Mouse (Mus musculus) ES-E14 (cell line): ENCODE results near the gene Olfr341. TPM values are rescaled to one million over a fixed set of nuclear protein-coding genes. Genes with fewer than 3 reads are reported as not detected.

Source experiments
- DNase-seq: peaks from one replicate; pipeline ENCODE4 v3.0.0-alpha.2; 2013; ENCODE audit warnings: low read depth, low spot score
- H3K27ac ChIP-seq: 2 replicates; pipeline ENCODE4 v1.5.1; 2012; ENCODE audit warnings: low read depth, mild to moderate bottlenecking, low read length, moderate library complexity, mixed read lengths; ENCODE audit not compliant: poor library complexity, insufficient read depth, severe bottlenecking
- H3K36me3 ChIP-seq: 2 replicates; pipeline ENCODE4 v1.6.1; 2012; ENCODE audit warnings: mild to moderate bottlenecking, low read length, moderate library complexity, mixed read lengths; ENCODE audit not compliant: control insufficient read depth, poor library complexity, insufficient read depth, severe bottlenecking
- H3K4me1 ChIP-seq, 2 experiments: fragments of 150-350 bp in 1 of 2; sonication (generic) in 1 of 2; 2 replicates each; pipeline ENCODE4 v1.6.1; 2012; ENCODE audit warnings: low read length in 2 of 2, mild to moderate bottlenecking in 1 of 2, mixed read lengths in 1 of 2; ENCODE audit not compliant: control insufficient read depth in 2 of 2, insufficient read depth in 2 of 2, poor library complexity in 1 of 2
- H3K4me3 ChIP-seq, 2 experiments: fragments of 150-350 bp in 1 of 2; sonication (generic) in 1 of 2; 2 replicates each; pipeline ENCODE4 v1.5.1; 2012; ENCODE audit warnings: low read length in 2 of 2, low read depth in 1 of 2, mild to moderate bottlenecking in 1 of 2, mixed read lengths in 1 of 2; ENCODE audit not compliant: insufficient read depth in 1 of 2, poor library complexity in 1 of 2, severe bottlenecking in 1 of 2
- H3K9ac ChIP-seq: 2 replicates; pipeline ENCODE4 v1.6.1; 2012; ENCODE audit warnings: low read depth, mild to moderate bottlenecking, low read length, mixed read lengths; ENCODE audit not compliant: poor library complexity, insufficient read depth, severe bottlenecking
- H3K9me3 ChIP-seq: fragments of 150-350 bp; sonication (generic); 2 replicates; pipeline ENCODE4 v1.6.1; 2012; ENCODE audit warnings: low read depth, mild to moderate bottlenecking, low read length; ENCODE audit not compliant: control insufficient read depth, insufficient read depth
- CHD2 ChIP-seq: IDR thresholded peaks from 2 replicates; pipeline ENCODE4 v1.6.1; 2014; ENCODE audit warnings: mild to moderate bottlenecking, low read depth, low read length, inconsistent platforms
- HCFC1 ChIP-seq: IDR thresholded peaks from 2 replicates; pipeline ENCODE4 v1.6.1; 2012; ENCODE audit warnings: low read length, inconsistent platforms, borderline replicate concordance; ENCODE audit not compliant: insufficient read depth
- MAFK ChIP-seq: IDR thresholded peaks from 2 replicates; pipeline ENCODE4 v1.6.1; 2014; ENCODE audit warnings: mild to moderate bottlenecking, low read depth, low read length, inconsistent platforms; ENCODE audit not compliant: insufficient read depth
- ZC3H11A ChIP-seq: IDR thresholded peaks from 2 replicates; pipeline ENCODE4 v1.6.1; 2012; ENCODE audit warnings: low read depth, mild to moderate bottlenecking, inconsistent platforms, low read length, borderline replicate concordance
- ZNF384 ChIP-seq: IDR thresholded peaks from 2 replicates; pipeline ENCODE4 v1.6.1; 2012; ENCODE audit warnings: low read depth, low read length, inconsistent platforms
- in situ Hi-C, 2 experiments: fragments of 600-800 bp; cut with MboI; formaldehyde crosslinking; loops; one replicate each; pipeline ENCODE4 v1.15.1; 2025; ENCODE audit warnings: low sequenced_read_pairs in 2 of 2, inconsistent platforms in 1 of 2; ENCODE audit not compliant: unreplicated experiment in 2 of 2
- total RNA-seq: library from RNA; depleted of rRNA; stranded (reverse); fragments of 300-350 nt; gene quantifications from 2 replicates; pipeline ENCODE4 v1.2.3, GENCODE M21; 2012; rRNA removed

Gene Olfr341
- total RNA-seq: not detected in 2 replicates

- Histone ChIP-seq H3K9me3 (no peaks in the 10 kb centered on the region), H3K36me3 (no peaks in the 10 kb centered on the region), H3K27ac (no peak within 1 kb of the TSS), H3K4me1 (no peaks in the 10 kb centered on the region), H3K9ac (no peak within 1 kb of the TSS), H3K4me3 (no peak within 1 kb of the TSS)
- in situ Hi-C loops: no loop called here
- no peak for TF ChIP-seq HCFC1
- TF ChIP-seq CHD2: no peak
- no peak for TF ChIP-seq MAFK
- no peak for TF ChIP-seq ZNF384
- TF ChIP-seq ZC3H11A: no peak
- DNase-seq: no peak
These were observed at the start of gene Olfr341 for GRCm38 (mm10) chr2:36482368-36482767. TSS of gene Olfr341 (minus strand) at chr2:36482468.

- H3K4me3 ChIP-seq: no peak within 1 kb of the TSS
- H3K4me1 ChIP-seq: no peaks in the 10 kb centered on the region
- no peak for DNase-seq
- TF ChIP-seq HCFC1 (no peak), ZC3H11A (no peak), CHD2 (no peak), MAFK (no peak), ZNF384 (no peak)
- H3K9ac ChIP-seq: no peak within 1 kb of the TSS
- H3K36me3 ChIP-seq: no peaks in the 10 kb centered on the region
- no peaks in the 10 kb centered on the region for H3K9me3 ChIP-seq
- H3K27ac ChIP-seq: no peak within 1 kb of the TSS
- in situ Hi-C loops: no loop called here
These were observed 42.4 kb upstream of the Olfr341 start, which contains the start of gene Olfr342 for GRCm38 (mm10) chr2:36524698-36525097. TSS of gene Olfr342 (plus strand) at chr2:36524998.

GRCm38 (mm10) chr2:36473634-36474033, 8.6 kb downstream of the Olfr341 start:
- no peak for TF ChIP-seq ZNF384
- DNase-seq: no peak
- no peak overlapping the region for H3K4me3 ChIP-seq
- in situ Hi-C loops: no loop called here
- H3K9me3 ChIP-seq: no peaks in the 10 kb centered on the region
- no peak overlapping the region for H3K9ac ChIP-seq
- no peaks in the 10 kb centered on the region for H3K4me1 ChIP-seq
- no peaks in the 10 kb centered on the region for H3K36me3 ChIP-seq
- H3K27ac ChIP-seq: no peak overlapping the region

GRCm38 (mm10) chr2:36452287-36452686, 30.0 kb downstream of the Olfr341 start, which contains the start of gene Olfr340:
TSS of gene Olfr340 (plus strand) at chr2:36452587.
- TF ChIP-seq ZC3H11A (no peak), CHD2 (no peak), ZNF384 (no peak), HCFC1 (no peak), MAFK (no peak)

More at GRCm38 (mm10) chr2:36452287-36452686, 30.0 kb downstream of the Olfr341 start, which contains the start of gene Olfr340:
- Histone ChIP-seq H3K9ac (no peak within 1 kb of the TSS), H3K9me3 (0 out of 2 replicates have a peak, but pooled peaks cover 2% of the 10 kb centered on the region), H3K36me3 (no peaks in the 10 kb centered on the region), H3K4me3 (no peak within 1 kb of the TSS), H3K27ac (no peak within 1 kb of the TSS), H3K4me1 (no peaks in the 10 kb centered on the region)
- in situ Hi-C loops: no loop called here
- DNase-seq: no peak

Other genes starting within 250 kb of the Olfr341 start
- gene Olfr338, start 108.9 kb downstream of the Olfr341 start, total RNA-seq: not detected in 2 replicates
- not detected in 2 replicates for gene Olfr339, start 63.5 kb downstream of the Olfr341 start, total RNA-seq
- gene Olfr340, start 29.9 kb downstream of the Olfr341 start, total RNA-seq: 0.69 TPM in 1 of 2 replicates, not detected in the other
- gene Olfr342, start 42.5 kb upstream of the Olfr341 start, total RNA-seq: not detected in 2 replicates
- gene Olfr344, start 84.2 kb upstream of the Olfr341 start, total RNA-seq: not detected in 2 replicates
- not detected in 2 replicates for gene Olfr345, start 157.6 kb upstream of the Olfr341 start, total RNA-seq
- gene Olfr346, start 203.3 kb upstream of the Olfr341 start, total RNA-seq: not detected in 2 replicates
- not detected in 2 replicates for gene Olfr347, start 249.4 kb upstream of the Olfr341 start, total RNA-seq